Mouse (Mus musculus): ENCODE data around the gene Ankrd49. TPM values are rescaled to one million over a fixed set of nuclear protein-coding genes. Genes with fewer than 3 reads are reported as not detected.
A peak's percentile ranks its signal among the peaks of the same experiment; 100 is the strongest.

The Ankrd49 gene
- polyA plus RNA-seq, 1 experiment = 25.9 TPM

DNA sequence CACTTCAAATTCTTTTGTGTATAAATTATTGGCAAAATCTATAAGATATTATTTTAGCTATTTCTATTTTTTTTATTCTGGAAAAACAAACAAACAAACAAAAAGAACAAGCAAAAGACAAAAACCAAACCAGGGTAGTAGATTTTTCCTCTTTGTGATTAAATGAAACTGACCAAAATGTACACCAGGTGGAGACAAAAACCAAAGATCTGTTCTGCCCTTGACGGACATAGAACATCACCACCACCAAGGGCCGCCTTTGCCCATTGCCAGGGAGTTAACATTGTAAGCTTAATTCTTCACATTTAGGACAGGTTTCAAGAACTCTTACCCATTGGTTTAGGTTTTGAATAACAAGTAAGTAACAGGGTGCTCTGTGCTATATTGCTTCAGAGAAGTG is 10.8 kb downstream of the Ankrd49 start:
- H3K27ac ChIP-seq (ENCODE audit: insufficient read depth, low read length) = no peak overlapping the region
- no peak overlapping the region for H3K4me3 ChIP-seq (ENCODE audit: insufficient read depth, low read length)
- TF ChIP-seq CTCF (IDR thresholded peaks at IDR 0.05; ENCODE audit: borderline replicate concordance, insufficient read depth, low read length) = no peak
- TF ChIP-seq POLR2A (IDR thresholded peaks at IDR 0.05; ENCODE audit: low read depth, low read length) = no peak
- no peaks in the 10 kb centered on the region for H3K4me1 ChIP-seq (ENCODE audit: control insufficient read depth, insufficient read depth, low read length)

DNA sequence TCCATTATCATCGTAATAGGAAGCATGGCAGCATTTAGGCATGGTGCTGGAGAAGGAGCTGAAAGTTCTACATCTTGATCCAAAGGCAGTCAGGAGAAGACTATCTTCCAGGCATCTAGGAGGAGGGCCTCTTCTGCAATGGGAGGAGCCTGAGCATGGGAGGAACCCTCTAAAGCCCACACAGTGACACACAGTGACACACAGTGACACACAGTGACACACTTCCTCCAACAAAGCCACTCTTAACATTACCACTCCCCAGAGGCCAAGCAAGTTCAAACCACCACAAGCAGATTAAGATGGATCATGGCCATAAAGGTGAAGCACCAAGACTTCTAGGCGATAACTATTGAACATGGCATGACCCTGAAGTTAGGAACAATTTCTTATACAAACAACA is 12.6 kb downstream of the Ankrd49 start:
- no peak overlapping the region for H3K4me3 ChIP-seq (ENCODE audit: insufficient read depth, low read length)
- H3K4me1 ChIP-seq (ENCODE audit: control insufficient read depth, insufficient read depth, low read length) = no peaks in the 10 kb centered on the region
- no peak overlapping the region for H3K27ac ChIP-seq (ENCODE audit: insufficient read depth, low read length)
- no peak for TF ChIP-seq POLR2A (IDR thresholded peaks at IDR 0.05; ENCODE audit: low read depth, low read length)
- TF ChIP-seq CTCF (IDR thresholded peaks at IDR 0.05; ENCODE audit: borderline replicate concordance, insufficient read depth, low read length) = no peak

DNA sequence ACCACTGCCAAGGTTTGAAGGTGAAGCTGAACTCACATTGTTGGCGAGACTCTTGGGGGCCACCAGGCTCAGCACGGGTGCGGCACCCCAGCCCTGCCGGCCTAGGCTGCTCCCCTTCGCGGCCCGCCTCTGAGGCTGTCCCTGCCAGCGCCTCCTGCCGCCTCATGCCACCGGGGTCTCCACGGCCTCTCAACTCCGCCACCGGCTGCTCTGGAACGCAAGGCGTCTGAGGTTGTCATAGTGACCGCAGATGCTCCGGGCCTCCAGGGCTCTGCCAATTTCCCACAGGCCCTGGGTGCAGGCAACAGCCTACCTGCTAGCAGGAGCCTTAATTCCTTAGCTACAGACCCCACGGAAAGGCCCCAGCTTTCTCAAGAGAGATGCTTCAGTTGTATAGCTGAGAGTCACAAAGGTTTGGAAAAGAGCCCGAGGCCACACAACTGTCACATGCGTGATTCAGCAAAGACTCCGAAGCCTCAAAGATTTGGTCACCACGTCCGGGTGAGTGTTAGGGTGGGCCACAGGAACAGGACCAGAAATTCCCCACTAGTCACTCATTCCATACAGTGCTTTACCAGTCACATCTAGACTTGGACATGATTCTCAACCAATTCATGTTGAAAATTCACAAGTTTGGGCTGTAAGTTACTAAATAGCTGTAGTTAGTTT is 13.7 kb downstream of the Ankrd49 start, which contains the start of gene 1700012B09Rik:
Gene 1700012B09Rik, minus strand, starts transcription at position 228 of the 669 bp plus-strand sequence.
- no peak for TF ChIP-seq CTCF (IDR thresholded peaks at IDR 0.05; ENCODE audit: borderline replicate concordance, insufficient read depth, low read length)
- no peak for TF ChIP-seq POLR2A (IDR thresholded peaks at IDR 0.05; ENCODE audit: low read depth, low read length)
- H3K27ac ChIP-seq (ENCODE audit: insufficient read depth, low read length) = no peak within 1 kb of the TSS
- H3K4me1 ChIP-seq (ENCODE audit: control insufficient read depth, insufficient read depth, low read length) = no peaks in the 10 kb centered on the region
- H3K4me3 ChIP-seq (ENCODE audit: insufficient read depth, low read length) = no peak within 1 kb of the TSS

DNA sequence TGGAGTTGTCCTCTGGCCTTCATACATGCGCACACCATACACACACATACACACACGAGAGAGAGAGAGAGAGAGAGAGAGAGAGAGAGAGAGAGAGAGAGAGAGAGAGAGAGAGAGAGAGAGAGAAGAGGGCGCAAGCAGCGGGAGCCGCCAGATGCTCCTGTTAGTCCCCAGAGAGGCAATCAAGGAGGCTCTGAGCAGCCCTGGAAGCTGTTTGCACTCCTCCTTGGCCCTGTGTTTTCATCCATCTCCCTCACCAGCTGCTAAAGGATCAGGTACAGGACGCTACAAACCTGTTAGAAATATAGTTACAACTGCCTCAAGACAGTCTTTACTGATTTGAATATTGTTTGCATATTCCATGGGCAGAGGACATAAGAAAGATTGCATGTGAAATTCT is 14.8 kb downstream of the Ankrd49 start:
- Histone ChIP-seq H3K27ac (ENCODE audit: insufficient read depth, low read length) (no peak overlapping the region), H3K4me1 (ENCODE audit: control insufficient read depth, insufficient read depth, low read length) (no peaks in the 10 kb centered on the region), H3K4me3 (ENCODE audit: insufficient read depth, low read length) (no peak overlapping the region)
- TF ChIP-seq CTCF (IDR thresholded peaks at IDR 0.05; ENCODE audit: borderline replicate concordance, insufficient read depth, low read length) (no peak), POLR2A (IDR thresholded peaks at IDR 0.05; ENCODE audit: low read depth, low read length) (no peak)

DNA sequence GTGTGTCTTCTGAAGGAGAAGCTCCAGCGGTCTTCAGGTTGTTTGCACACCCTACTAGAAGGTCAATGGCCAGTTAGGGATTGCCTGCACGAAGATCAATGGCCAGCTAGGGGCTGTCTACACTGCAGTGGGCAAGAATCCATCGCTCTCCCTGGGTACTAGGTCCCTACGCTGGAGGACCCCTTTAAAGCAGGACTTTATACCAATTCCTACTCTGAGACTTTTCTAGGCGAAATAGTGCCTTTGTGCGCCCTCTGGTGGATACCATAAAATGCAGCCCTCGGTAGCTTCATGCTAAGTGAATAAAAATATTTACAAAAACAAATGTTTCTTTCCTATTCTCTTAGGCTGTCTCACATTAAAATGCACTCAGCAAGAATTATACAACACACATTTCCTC is 19.9 kb downstream of the Ankrd49 start:
- Histone ChIP-seq H3K27ac (ENCODE audit: insufficient read depth, low read length) (no peak overlapping the region), H3K4me1 (ENCODE audit: control insufficient read depth, insufficient read depth, low read length) (peaks cover 4% of the 10 kb centered on the region), H3K4me3 (ENCODE audit: insufficient read depth, low read length) (no peak overlapping the region)
- TF ChIP-seq POLR2A (IDR thresholded peaks at IDR 0.05; ENCODE audit: low read depth, low read length) = no peak

DNA sequence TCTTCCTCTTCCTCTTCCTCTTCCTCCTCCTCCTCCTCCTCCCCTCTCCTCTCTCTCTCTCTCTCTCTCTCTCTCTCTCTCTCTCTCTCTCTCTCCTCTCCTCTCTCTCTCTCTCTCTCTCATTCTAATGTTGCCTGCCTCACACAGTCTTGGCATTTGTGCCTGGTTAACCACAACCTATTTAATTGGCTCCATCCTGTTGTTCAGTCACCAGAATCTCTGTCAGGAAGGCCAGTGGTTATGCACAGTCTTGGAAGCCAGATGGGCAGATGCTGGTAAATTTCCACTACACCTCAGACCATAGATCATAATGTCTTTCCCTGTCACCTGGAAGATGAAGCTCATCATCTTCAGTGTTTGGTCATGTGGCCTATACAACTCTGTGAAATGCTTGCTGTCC is 25.4 kb downstream of the Ankrd49 start:
- TF ChIP-seq CTCF (IDR thresholded peaks at IDR 0.05; ENCODE audit: borderline replicate concordance, insufficient read depth, low read length) = no peak
- no peak for TF ChIP-seq POLR2A (IDR thresholded peaks at IDR 0.05; ENCODE audit: low read depth, low read length)
- Histone ChIP-seq H3K4me3 (ENCODE audit: insufficient read depth, low read length) (no peak overlapping the region), H3K27ac (ENCODE audit: insufficient read depth, low read length) (no peak overlapping the region), H3K4me1 (ENCODE audit: control insufficient read depth, insufficient read depth, low read length) (peaks cover 10% of the 10 kb centered on the region)

DNA sequence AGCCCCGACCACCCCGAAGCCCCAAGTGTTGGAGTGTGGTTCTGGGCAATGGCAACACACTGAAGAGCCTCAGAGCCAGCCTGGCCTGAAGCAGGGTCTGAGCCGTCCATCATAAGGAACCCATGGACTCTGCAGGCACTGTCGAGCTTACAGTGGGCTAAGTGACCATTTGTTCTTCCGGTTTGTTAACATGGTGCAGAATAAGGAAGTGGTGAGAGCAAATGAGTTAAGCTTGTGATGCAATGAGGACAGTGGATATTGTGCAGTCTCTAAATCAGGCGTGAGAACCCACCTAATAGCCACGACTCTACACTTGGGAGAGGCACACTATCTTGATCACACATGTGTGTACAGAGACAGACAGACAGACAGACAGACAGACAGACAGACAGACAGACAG is 26.1 kb downstream of the Ankrd49 start:
- Histone ChIP-seq H3K27ac (ENCODE audit: insufficient read depth, low read length) (no peak overlapping the region), H3K4me3 (ENCODE audit: insufficient read depth, low read length) (no peak overlapping the region), H3K4me1 (ENCODE audit: control insufficient read depth, insufficient read depth, low read length) (peaks cover 10% of the 10 kb centered on the region)
- TF ChIP-seq CTCF (IDR thresholded peaks at IDR 0.05; ENCODE audit: borderline replicate concordance, insufficient read depth, low read length) = no peak
- TF ChIP-seq POLR2A (IDR thresholded peaks at IDR 0.05; ENCODE audit: low read depth, low read length) = no peak

DNA sequence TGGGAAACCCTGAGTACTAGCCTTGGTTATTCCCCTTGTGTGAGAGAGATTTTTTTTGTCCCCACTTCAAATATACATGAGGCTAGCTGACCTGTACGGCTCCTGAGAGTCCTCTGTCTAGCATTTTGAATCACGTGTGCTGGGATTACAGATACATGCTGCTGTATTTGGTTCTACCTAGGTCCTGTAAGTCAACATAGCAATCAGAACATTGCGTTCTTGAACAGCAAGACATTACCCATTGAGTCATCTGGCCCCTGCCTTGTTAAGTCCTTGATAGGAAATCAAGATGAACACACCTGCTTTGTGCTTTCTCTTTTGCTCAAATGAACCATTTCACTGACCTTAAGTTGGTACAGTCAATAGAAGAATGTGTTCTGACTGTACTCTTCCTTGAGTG is 30.2 kb downstream of the Ankrd49 start:
- TF ChIP-seq POLR2A (IDR thresholded peaks at IDR 0.05; ENCODE audit: low read depth, low read length) = no peak
- TF ChIP-seq CTCF (IDR thresholded peaks at IDR 0.05; ENCODE audit: borderline replicate concordance, insufficient read depth, low read length) = no peak
- H3K4me1 ChIP-seq (ENCODE audit: control insufficient read depth, insufficient read depth, low read length) = peaks cover 3% of the 10 kb centered on the region; the same call in 1 of the 2 replicates
- H3K4me3 ChIP-seq (ENCODE audit: insufficient read depth, low read length) = no peak overlapping the region
- no peak overlapping the region for H3K27ac ChIP-seq (ENCODE audit: insufficient read depth, low read length)

DNA sequence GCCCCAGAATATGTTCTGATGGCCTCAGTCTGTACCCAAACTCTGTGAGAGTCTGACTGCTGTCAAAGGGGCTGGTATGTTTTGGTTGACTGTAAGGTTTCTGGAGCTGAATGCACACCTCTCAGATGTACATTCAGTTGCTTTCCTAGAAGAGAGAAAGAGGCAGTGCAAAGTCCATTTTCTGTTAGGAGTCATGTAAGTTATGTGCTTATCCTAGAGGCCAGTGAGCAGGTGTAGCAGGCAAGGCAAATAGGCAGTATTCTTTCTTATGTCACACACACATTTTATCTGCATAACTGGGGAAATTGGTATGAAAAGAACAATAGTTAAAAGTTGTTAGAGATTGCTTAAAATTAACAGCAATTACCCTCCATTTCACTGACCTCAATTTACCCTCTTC is 30.7 kb downstream of the Ankrd49 start:
- Histone ChIP-seq H3K27ac (ENCODE audit: insufficient read depth, low read length) (no peak overlapping the region), H3K4me1 (ENCODE audit: control insufficient read depth, insufficient read depth, low read length) (no peaks in the 10 kb centered on the region; the same call in 1 of the 2 replicates), H3K4me3 (ENCODE audit: insufficient read depth, low read length) (no peak overlapping the region)
- TF ChIP-seq CTCF (IDR thresholded peaks at IDR 0.05; ENCODE audit: borderline replicate concordance, insufficient read depth, low read length) (no peak), POLR2A (IDR thresholded peaks at IDR 0.05; ENCODE audit: low read depth, low read length) (no peak)

DNA sequence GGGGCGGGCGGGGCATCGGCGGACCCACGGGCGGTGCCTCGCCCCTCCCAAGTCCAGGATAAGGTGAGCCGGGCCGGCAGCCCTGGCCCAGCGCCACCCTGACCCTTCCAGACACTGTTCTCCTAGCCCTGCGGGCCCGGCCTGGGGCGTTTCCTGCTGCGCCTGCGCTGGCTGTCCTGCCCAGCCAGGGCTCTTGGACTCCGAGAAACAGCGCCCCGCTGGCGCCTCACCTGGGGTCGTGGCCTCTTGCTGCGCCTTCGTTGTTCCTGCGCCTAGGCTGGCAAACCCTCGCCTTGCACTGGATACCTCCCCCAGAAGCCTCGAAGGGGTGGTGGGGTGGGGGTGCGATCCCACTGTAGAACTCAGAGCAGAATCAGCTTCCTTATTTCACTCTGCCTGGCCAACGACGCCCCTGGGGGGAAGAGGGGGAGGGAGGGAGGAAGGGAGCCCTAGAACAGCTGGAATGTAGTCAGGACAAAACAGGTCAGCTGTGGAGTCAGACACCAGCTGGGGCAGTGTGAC is 32.6 kb downstream of the Ankrd49 start, which contains the start of gene Fut4:
Gene Fut4, minus strand, starts transcription at position 393 of the 522 bp plus-strand sequence.
- Histone ChIP-seq H3K4me1 (ENCODE audit: control insufficient read depth, insufficient read depth, low read length) (no peaks in the 10 kb centered on the region; the same call in 1 of the 2 replicates), H3K27ac (ENCODE audit: insufficient read depth, low read length) (no peak within 1 kb of the TSS), H3K4me3 (ENCODE audit: insufficient read depth, low read length) (peak within 1 kb of the TSS; percentile 13)
- no peak for TF ChIP-seq CTCF (IDR thresholded peaks at IDR 0.05; ENCODE audit: borderline replicate concordance, insufficient read depth, low read length)
- peak; percentile 31; the same call in 1 of the 2 replicates for TF ChIP-seq POLR2A (IDR thresholded peaks at IDR 0.05; ENCODE audit: low read depth, low read length)
